ENCODE assay signal across 18 mouse cellular contexts in the genomic region with DNA sequence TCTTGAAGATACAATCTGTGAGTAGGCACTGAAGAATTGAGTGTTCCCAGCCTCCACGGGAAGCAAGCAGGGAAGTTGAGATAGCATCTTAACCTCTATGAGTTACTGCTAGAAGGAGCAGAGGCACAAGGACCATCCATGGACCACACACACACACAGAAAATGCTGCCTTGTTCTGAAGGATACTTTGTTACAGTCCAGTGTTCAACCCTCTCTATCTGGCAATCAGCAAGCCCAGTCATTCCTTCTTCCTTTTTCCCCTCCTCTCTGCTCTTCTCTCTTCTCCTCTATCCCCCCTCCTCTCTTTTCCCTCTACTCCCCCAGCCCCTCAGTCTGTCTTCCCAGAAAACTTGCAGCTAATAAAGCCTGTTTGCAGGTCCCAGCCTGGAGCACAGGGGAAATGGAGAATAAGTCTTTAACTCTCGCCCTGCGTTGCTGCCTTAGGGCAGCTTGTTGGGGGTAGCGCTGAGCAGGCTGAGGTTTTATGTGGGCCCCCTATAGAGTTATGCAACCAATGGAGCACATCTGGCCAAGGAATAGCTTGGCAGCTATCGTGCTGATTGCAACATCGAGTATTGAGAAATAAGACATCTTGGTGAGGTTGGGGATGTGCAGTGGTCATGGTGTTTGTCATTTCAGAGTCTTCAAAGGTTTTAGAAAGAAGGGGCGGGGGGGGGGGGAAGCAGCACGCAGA.
DNase-seq lines count a peak whose midpoint lies in the region; ATAC-seq and TF ChIP-seq lines count a peak whose summit lies in the region.
"Had no signal": no experiment of that assay in that cellular context is flagged by ENCODE, and none has a peak within 500 bp of the region (broad histone marks: within the 10 kb centered on the region; RNA-seq: fewer than 3 reads in every experiment).

No protein-coding gene starts in this region.

- H3K9ac ChIP-seq in lung, postnatal 0 days (replicated peaks; ENCODE audit: low read depth), result no peak overlapping the region
- H3K9ac ChIP-seq in stomach, postnatal 0 days (ENCODE audit: low read length), result no peak overlapping the region
- H3K9ac ChIP-seq in liver, postnatal 0 days (replicated peaks), result no peak overlapping the region
- H3K9ac ChIP-seq: embryonic facial prominence, embryonic 13.5 days; forebrain, embryonic 12.5 days had no signal

- WGBS in lung, postnatal 0 days, result 42% methylated on average over 8 of the region's 8 CpGs
- 55% methylated on average over 8 of the region's 8 CpGs for WGBS in stomach, postnatal 0 days
- 39% methylated on average over 8 of the region's 8 CpGs for WGBS in liver, postnatal 0 days (ENCODE audit: insufficient replicate concordance)

- DNase-seq in testis, postnatal 14 days (ENCODE audit: low spot score), result peak; percentile 30
- DNase-seq in testis, postnatal 10 days (ENCODE audit: low spot score), result no peak
- DNase-seq in lung, postnatal 0 days (ENCODE audit: low spot score), result peak; percentile 70
- no peak for DNase-seq in stomach, postnatal 0 days (ENCODE audit: low spot score)
- no peak for DNase-seq in cerebellum, adult 18-20 months
- no peak for DNase-seq in liver, postnatal 0 days
- DNase-seq: adrenal gland, postnatal 25 days; cerebellum, postnatal 36 days; heart, postnatal 10 days; kidney, adult 2 months; kidney, postnatal 36 days; right cerebral cortex, postnatal 4 days had no signal

- peak; percentile 93 for ATAC-seq in granulocyte monocyte progenitor cell, adult 5-6 weeks (replicated peaks; ENCODE audit: poor library complexity, severe bottlenecking)
- ATAC-seq in lung, postnatal 0 days, result peak; percentile 90
- peak; percentile 38; the same call in 1 of the 2 replicates for ATAC-seq in stomach, postnatal 0 days (ENCODE audit: low FRiP score, low TSS enrichment)
- no peak for ATAC-seq in liver, postnatal 0 days
- ATAC-seq: CD4-positive, CD25-positive, alpha-beta regulatory T cell, adult 4 months; hindbrain, postnatal 0 days; midbrain, embryonic 16.5 days had no signal

- no peak for TF ChIP-seq CTCF in lung, postnatal 0 days (IDR thresholded peaks at IDR 0.05)
- no peak for TF ChIP-seq CTCF in stomach, postnatal 0 days (IDR thresholded peaks at IDR 0.05; ENCODE audit: low read depth)
- TF ChIP-seq CTCF in liver, postnatal 0 days (IDR thresholded peaks at IDR 0.05; ENCODE audit: low read depth), result no peak

- no peak overlapping the region for H3K4me3 ChIP-seq in lung, postnatal 0 days (ENCODE audit: low read depth, low read length)
- no peak overlapping the region for H3K4me3 ChIP-seq in stomach, postnatal 0 days (ENCODE audit: low read depth, low read length)
- no peak overlapping the region for H3K4me3 ChIP-seq in liver, postnatal 0 days (ENCODE audit: low read depth, low read length)
- H3K4me3 ChIP-seq: embryonic facial prominence, embryonic 13.5 days; forebrain, embryonic 12.5 days had no signal

- H3K27ac ChIP-seq in lung, postnatal 0 days (ENCODE audit: low read length), result no peak overlapping the region
- H3K27ac ChIP-seq in stomach, postnatal 0 days (replicated peaks), result no peak overlapping the region
- H3K27ac ChIP-seq in liver, postnatal 0 days (ENCODE audit: low read depth), result no peak overlapping the region
- H3K27ac ChIP-seq: embryonic facial prominence, embryonic 13.5 days; forebrain, embryonic 12.5 days; hindbrain, postnatal 0 days had no signal

- no peaks in the 10 kb centered on the region for H3K36me3 ChIP-seq in lung, postnatal 0 days (ENCODE audit: insufficient read depth, low read length)
- H3K36me3 ChIP-seq in stomach, postnatal 0 days (ENCODE audit: control insufficient read depth, insufficient read depth, low read length), result no peaks in the 10 kb centered on the region
- H3K36me3 ChIP-seq in liver, postnatal 0 days (replicated peaks; ENCODE audit: insufficient read depth, low read length), result no peaks in the 10 kb centered on the region
- H3K36me3 ChIP-seq: embryonic facial prominence, embryonic 13.5 days; forebrain, embryonic 12.5 days had no signal

- H3K27me3 ChIP-seq in lung, postnatal 0 days (replicated peaks; ENCODE audit: insufficient read depth, low read length), result no peaks in the 10 kb centered on the region
- no peaks in the 10 kb centered on the region for H3K27me3 ChIP-seq in stomach, postnatal 0 days (ENCODE audit: control insufficient read depth, insufficient read depth, low read length)
- H3K27me3 ChIP-seq in liver, postnatal 0 days (ENCODE audit: insufficient read depth, low read length), result no peaks in the 10 kb centered on the region
- H3K27me3 ChIP-seq: embryonic facial prominence, embryonic 13.5 days; forebrain, embryonic 12.5 days had no signal

- no peaks in the 10 kb centered on the region for H3K9me3 ChIP-seq in lung, postnatal 0 days (ENCODE audit: low read length)
- H3K9me3 ChIP-seq in stomach, postnatal 0 days (ENCODE audit: control insufficient read depth, low read length), result no peaks in the 10 kb centered on the region
- no peaks in the 10 kb centered on the region for H3K9me3 ChIP-seq in liver, postnatal 0 days (ENCODE audit: low read length)
- H3K9me3 ChIP-seq: embryonic facial prominence, embryonic 13.5 days; forebrain, embryonic 12.5 days had no signal

- TF ChIP-seq EP300 in lung, postnatal 0 days (IDR thresholded peaks at IDR 0.05), result peak; percentile 73
- TF ChIP-seq EP300 in stomach, postnatal 0 days (optimal IDR thresholded peaks at IDR 0.05), result no peak
- no peak for TF ChIP-seq EP300 in liver, postnatal 0 days (IDR thresholded peaks at IDR 0.05; ENCODE audit: low read depth)

- 0 out of 2 replicates have a peak, but pooled peaks cover 7% of the 10 kb centered on the region for H3K4me1 ChIP-seq in lung, postnatal 0 days (ENCODE audit: insufficient read depth, low read depth, low read length)
- H3K4me1 ChIP-seq in stomach, postnatal 0 days (replicated peaks; ENCODE audit: control insufficient read depth, insufficient read depth), result no peaks in the 10 kb centered on the region
- no peaks in the 10 kb centered on the region for H3K4me1 ChIP-seq in liver, postnatal 0 days (ENCODE audit: insufficient read depth)

- H3K4me2 ChIP-seq in lung, postnatal 0 days (replicated peaks; ENCODE audit: low read depth, low read length), result no peak overlapping the region
- no peak overlapping the region for H3K4me2 ChIP-seq in stomach, postnatal 0 days (replicated peaks; ENCODE audit: low read depth)
- H3K4me2 ChIP-seq in liver, postnatal 0 days (ENCODE audit: low read depth, low read length), result no peak overlapping the region
- H3K4me2 ChIP-seq: embryonic facial prominence, embryonic 13.5 days; forebrain, embryonic 12.5 days had no signal

Comparison
In these comparisons a context has a peak if more than half of its experiments do, and no peak if none do; other contexts are left out.
1. DNase-seq: peak in testis, postnatal 14 days (single experiment) and lung, postnatal 0 days (single experiment); none in testis, postnatal 10 days (single experiment), stomach, postnatal 0 days (single experiment), cerebellum, adult 18-20 months (0 of 2) and liver, postnatal 0 days (single experiment).